Mouse (Mus musculus): ENCODE results near the gene Hjurp.

DNA sequence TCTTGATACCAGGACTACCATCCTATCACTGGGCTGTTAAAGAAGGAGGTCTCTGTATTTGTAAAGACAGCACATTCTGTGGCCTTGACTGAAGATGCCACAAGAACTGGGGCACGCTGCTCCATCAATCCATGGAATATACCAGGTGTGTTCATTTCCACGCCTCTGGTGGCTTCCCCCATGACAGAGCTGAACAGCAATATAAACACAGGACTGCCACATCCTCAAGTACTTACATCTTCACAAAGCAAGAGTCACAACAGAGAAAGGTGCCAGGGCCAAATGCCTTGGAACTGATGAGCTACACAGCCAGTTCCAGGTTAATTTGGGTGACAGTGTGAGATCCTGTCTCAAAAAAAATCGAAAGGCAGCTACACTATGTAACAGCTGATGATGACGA is 3.6 kb downstream of the Hjurp start:
- TF ChIP-seq POLR2A (IDR thresholded peaks at IDR 0.05; ENCODE audit: borderline replicate concordance, extremely low read depth, low read depth, low read length) (no peak), CTCF (IDR thresholded peaks at IDR 0.05; ENCODE audit: insufficient read depth, low read length) (no peak)
